Mouse (Mus musculus) adipocyte (in vitro differentiated cells): ENCODE measurements at regions not wholly inside any gene's neighbourhood (a gene's known extent, or its start where the extent isn't known, plus 50 kb on each side); places are given as distances from the start of the nearest gene placed in this dataset.

ENCODE experiments used
- DNase-seq: peaks from one replicate; pipeline ENCODE4 v3.0.0-alpha.2; 2016; ENCODE audit warnings: low spot score

DNA sequence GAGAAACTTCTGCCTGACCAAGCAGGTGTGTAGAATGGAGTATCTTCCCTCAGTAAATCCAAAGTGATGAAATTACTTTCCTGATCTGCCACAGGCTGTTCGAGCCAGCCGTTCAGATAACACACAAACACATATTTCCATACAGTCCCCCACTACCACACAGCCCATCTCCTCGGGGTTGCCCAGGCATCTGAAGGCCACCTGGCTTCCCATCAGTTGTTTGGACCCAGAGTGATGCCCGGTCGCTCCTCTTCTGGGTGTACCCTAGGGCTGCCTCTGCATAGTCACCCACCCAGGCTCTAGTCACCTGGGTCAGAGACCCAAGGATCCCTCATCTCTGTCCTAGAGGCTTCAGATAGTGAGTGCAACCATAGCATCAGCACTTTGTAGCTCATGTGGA lies 107.9 kb downstream of the CK137956 start:
- DNase-seq = no peak

DNA sequence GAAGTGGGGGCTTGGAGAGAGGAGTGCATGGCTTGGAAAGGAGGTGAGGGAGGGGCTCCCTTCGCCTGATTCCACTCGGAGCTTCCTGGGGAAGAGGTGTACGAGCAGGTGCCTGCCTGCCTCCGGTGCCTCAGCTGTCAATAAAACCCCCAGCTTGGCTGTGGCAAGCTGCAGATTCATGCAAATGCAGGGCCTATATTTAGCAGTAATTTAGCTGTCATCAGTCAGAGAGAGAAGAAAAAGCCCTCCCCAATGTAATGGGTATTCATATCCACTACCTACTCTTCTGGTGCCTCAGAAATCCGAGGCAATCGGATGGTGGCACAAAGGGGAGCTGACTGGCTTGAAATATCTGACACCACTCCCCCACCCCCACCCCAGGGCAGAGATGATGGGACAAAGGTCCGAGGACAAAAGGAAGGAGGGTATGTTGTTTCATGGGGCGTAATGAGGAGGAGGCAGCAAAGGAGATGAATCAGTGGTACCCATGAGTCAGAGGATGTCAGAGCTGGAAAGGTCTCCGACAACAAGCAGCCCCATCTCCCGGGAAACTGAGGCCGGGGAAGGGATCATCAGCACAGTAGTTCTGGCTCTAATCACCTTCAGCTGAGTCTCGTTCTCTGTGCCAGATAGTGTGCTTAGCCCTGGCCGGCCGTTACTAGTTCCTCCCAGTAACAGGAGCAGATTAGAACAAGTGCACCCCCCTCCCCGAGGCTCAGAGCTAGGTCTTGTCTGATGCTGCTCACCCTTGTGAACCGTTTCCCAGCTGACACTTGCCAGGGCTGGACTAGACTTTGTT lies 109.2 kb downstream of the CK137956 start:
- DNase-seq = no peak

DNA sequence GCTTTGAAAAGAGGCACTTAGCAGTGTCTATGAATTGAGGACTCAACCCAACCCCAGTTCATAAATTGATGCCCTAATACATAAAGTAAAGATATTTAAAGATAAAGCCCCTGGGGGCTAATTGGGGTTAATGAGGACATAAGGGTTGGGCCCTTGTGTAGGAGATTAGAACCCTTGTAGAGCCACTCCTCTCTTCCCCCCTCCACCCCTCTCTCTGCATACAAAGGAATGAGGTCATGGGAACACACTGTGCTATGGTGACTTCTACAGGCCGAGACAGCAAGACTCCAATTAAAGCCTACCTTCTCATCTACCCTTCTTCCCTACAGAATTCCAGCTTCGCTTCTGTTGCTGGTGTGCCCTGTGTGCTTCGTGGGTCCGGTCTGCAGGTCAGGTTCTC lies 110.5 kb downstream of the CK137956 start:
- no peak for DNase-seq

DNA sequence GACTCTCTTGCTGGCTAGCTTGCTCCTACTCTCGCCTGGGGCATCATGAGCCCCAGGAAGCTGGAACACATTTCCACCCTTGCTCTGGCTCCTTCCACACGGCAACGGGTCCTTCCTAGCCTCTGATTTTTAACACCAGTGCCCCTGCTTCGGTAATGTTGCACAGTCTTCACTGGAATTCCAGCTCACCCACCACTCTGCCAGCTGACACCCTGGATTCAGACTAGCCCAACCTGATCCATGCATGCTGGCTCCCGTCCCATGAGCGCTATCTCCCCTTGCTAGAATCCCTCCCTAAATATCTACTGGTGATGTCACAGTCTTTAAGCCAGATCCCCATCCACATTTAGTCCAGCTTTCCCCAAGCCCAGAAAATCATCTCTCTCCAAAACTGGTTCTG lies 111.2 kb downstream of the CK137956 start:
- no peak for DNase-seq

DNA sequence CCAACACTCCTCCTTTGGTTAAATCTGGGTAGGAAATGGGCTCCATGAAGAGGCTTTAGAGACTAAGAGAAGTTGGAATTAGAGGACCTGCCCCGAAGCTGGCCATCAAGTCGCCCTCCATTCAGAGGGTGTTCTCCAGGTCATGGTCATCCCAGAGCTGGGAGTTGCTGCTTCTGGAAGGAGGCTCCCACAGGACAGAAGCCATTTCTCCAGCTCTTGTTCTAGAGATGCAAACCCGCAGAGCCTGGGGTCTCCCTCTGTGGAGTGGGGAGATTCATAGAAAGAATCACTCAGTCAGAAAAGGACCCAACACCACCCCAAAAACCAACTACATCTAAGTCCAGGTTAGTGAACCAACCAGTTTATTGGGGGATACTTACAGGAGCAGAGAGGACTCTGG lies 112.2 kb downstream of the CK137956 start:
- no peak for DNase-seq

DNA sequence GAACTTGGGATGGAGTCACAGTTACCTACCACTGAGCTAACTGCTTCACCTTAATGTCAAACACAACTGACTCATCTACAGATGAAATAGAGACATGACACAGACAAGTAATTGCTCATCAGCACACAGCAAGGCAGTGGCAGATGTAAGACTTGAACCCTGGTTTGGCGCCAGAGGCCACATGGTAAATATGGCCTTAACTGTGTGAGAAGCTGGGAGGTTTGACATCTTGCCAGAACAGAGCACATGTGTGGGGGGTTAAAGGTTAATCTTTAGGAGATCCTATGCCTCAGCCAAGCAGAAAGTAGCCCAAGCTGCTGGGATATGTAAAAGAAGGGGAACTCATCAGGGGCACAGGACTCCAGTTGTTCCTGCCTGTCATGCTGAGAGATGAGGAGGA lies 114.9 kb downstream of the CK137956 start:
- DNase-seq = no peak

DNA sequence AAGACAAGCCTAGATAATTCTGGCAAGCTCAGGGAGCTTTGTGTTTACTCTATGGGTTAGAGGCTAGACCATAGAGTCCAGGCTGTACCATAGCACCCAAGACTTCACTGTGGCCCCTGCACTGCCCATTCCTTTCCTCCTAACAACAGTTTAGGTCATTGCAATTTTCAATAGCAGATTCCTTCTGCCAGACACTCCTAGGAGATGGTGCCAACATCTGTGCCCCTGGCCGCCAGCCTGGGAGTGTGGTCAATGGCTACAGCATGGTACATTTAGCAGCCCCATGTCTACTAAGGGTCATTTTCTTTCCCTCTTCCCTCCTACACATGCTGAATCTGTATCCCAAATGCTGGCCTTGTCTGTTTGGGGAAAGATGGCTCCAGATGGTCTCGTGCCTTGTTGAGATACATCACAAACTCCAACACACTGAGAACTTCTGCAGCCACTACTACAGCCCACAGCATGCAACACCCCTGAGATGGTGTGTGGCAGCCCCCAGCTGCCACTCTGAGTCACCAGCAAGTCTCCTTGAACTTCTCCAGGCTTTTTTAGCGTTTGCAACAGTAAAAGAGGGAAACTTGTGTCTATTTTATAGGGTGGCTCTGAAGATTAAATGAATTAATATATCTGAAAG lies 115.9 kb downstream of the CK137956 start:
- DNase-seq = no peak

DNA sequence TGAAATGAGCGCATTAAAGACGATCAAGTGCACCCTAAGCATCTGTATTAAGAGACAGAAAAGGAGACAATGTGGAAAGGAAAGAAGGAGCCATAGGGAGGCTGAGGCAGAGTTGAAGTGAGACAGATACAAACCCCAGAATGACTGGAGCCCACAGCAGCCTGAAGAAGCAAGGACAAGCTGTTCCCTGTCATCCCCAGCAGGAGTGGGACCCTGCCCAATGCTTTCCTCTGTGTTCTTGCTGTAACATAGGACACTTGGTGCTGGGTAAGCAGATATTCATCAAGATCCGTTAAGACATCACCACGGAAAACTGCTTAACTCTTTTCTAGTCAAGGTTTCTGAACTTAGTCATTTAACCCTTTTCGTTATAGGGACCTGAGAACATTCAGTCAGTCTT lies 121.4 kb downstream of the CK137956 start:
- no peak for DNase-seq

DNA sequence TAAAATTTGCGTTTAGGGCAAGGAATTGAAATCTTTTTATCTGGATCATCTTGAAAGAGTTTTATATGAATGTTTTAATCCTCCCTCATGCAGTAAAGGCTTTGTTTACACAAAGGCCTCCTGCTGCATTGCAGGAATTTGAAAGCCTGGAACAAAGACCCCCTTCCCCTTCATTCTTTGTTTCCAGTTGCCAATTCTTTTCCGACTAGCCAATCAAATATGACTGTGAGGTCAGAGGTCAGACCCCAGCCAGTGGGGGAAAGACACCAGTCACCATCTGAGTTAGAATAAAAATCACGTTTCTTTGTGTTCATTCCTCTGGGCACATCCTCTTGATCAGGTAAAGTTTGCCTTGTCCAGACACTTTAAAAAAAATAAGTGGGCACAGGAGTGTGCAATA lies 124.4 kb downstream of the CK137956 start:
- no peak for DNase-seq

DNA sequence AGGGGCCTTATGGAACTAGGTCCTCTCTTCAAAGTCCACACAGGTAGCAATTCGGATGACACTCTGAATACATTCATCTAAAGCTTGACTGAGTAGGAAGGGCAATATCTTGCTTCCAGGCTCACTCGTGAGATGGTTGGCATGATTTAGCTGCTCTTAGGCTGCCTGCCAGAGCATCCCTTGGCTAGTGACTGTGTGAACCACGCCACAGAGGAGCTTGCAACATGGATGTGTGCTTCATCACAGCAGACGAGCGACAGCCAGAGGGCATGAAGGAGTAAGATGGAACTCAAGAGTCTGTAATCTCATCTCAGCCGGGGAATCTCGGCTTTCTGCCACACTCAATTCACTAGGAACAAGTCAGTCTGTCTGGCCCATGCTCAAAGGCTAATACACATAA lies 127.3 kb downstream of the CK137956 start:
- no peak for DNase-seq

DNA sequence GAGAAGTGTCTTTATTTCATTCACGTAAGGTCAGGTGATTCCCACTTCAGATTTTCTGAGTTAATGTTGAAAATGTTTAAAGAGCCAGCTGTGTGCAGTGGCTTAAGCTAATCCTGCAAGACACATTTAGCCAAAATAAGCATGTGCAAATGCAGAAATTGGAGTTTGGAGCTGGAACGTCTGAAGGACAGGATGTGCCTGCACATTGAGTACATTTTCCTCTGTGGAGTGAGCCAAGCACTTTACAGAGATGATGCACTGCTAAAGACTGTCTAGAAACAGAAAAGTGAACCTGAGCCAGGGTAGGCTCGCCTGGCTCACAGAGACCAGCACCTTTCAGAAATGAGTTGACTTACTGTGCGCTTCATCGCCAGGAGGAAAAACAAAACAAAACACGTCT lies 137.1 kb downstream of the CK137956 start:
- DNase-seq = no peak

DNA sequence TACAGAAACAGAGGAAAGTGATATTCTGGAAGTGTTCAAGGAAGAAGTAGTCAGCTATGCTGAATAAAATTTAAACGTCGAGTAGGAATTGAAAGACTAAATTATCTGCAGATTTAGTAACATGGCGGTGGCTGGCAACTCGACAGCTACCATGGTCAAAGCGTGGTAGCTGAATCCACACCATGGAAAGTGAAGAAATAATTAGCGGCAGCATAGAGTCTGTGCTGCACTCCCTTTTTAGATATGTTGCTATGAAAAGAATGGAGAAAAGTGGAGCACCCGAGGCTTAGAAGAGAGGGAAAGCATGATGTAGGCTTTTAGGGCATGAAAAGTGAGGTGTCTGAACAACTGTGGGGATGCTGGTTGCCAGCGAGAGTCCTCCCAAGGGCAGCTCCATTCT lies 143.8 kb downstream of the CK137956 start:
- DNase-seq = no peak

DNA sequence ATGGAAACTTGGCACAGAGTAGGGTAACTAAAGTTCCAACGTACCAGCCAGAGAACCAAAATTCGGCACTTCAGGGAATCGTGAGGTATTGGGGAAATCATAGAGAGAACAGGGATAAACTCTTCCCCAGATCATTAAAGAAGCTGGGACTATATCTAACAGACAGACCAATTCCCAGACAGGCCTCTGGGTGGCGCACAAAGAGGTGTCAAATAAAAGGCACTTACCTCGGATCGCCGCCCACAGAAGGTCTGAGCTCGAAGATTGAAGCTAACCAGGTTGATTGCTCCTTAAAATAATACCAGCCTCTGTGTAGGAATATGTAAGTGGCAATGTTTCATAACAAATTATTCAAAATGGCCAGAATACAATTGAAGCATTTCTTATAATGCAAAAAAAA lies 151.2 kb downstream of the CK137956 start:
- no peak for DNase-seq

DNA sequence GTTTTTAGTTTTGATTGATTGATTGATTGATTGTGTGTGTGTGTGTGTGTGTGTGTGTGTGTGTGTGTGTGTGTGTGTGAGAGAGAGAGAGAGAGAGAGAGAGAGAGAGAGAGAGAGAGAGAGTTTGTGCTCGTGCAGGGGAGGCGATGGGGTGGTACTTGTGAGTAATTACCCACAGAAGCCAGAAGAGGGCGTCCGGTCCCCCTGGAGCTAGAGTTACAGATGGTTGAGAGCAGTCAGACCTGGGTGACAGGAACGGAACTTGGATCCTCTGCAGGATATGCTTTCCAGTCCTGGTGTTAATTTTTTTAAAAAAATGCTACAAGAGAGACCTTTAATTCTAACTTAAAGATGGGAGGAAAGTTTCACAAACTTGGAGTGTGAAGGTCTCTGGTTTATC lies 151.7 kb downstream of the CK137956 start:
- DNase-seq = no peak

DNA sequence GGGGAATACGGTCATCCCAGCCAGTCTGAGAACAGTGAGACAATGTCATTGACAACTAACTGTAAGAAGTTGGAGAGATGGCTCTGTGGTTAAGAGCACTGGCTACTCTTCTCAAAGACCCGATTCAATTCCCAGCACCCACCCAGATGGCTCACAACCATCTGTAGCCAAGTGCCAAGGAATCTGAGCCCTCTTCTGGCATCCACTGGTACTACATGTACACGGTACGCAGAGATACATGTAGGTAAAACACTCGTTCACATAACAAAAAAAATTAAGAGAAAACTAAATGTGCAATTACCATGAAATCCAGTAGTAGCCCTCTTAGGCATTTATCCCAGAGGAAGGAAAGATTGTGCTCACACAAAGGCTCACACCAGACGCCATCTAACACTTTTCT lies 156.1 kb downstream of the CK137956 start:
- DNase-seq = no peak

DNA sequence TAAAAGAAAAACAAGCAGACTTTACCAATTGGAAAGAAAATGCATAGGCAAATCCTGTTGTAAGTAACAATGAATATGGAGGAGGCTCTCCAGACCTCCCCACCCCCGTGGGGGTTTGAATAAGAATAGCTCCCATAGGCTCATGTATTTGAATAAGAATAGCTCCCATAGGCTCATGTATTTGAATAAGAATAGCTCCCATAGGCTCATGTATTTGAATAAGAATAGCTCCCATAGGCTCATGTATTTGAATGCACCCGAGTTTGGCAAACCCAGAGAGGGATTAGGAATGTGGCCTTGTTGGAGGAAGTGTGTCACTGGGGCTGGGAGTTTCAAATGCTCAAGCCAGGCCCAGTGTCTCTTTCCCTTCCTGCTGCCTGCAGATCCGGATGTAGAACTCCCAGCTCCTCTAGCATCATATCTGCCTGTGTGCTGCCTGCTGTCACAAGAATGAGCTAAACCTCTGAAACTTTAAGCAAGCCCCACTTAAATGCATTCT lies 158.7 kb downstream of the CK137956 start:
- DNase-seq = no peak

DNA sequence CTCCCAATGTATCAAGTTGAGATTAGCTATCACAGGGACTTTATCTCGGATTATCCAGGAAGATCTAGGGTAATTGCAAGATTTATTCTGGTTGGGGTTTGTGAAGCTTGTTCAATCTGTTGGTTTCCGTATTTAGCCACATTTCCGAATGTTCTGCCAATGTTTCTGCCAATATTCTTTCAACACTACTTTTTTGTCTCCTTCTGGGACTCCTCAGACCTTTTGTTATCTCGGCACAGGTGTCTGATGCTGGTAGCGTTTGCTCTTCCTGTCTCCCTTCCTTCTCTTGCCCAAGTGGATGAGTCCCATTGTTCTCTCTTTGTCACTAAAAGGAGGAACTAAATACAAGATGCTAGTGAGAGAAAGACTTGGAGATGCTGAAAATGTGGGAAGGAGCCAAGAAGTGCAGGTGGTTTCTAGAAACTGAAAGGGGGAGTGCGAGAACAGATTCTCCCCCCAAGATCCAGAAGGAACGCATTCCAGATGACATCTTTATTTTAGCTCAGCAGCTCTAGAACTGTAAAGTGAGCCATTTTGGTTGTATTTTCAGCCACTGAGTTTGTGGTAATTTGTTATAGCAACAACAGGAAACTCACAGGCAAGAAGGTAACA lies 159.7 kb downstream of the CK137956 start:
- no peak for DNase-seq

DNA sequence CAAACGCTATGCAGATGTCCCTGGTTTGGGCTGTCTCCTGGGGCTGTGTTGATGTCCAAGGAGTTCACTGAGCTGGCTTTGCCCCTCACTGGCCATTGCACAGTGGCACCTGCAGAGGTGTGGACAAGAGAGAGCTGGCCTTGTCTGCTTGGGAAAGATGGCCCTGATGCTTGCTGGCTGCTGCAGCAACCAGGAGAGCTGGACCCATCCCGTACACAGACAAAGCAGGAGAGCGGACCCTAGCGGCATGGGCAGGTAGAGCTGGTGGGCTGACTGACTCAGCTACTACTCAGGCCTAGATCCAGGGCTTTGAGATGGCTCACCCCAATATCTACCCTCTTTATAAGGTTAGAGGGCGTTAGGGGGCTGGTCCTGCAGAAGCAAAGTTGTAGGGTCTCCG lies 161.7 kb downstream of the CK137956 start:
- DNase-seq = no peak

DNA sequence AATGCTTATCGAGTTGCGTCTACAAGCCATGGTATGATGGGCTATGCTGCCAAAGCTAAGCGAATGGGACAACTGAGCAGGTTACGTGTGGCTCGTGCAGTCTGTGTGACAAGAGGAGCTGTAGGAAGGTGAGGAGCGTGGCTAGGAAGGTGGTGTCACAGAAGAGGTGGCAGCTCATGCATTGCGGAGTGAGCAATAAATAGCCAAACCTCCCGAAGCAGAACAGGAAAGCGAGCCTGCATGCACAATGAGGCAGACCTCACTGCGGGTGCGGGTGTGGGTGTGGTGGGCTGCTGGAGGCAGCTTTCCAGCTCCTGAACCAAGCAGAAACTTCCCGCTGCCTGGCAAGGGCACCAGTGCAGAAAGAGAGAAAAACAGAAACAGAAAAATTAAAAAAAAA lies 181.5 kb downstream of the CK137956 start:
- no peak for DNase-seq

DNA sequence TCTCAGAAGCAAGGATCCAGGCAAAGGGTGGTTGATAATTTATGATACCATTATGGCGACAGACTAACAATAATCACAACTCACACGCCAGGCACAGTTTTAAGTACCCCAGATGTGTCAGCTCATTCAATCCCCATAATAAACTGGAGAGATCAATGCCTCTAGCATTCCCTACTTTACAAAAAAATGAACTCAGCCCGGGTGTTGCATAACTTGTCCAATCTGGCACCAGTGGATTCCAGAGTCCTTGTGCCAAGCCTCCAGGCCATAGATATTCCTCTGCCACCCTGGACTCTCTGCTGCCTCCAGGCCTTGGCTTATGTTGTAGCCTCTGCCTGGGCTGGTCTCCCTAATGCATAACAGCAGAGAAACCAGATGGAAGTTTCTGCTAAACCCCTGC lies 185.0 kb downstream of the CK137956 start:
- no peak for DNase-seq

DNA sequence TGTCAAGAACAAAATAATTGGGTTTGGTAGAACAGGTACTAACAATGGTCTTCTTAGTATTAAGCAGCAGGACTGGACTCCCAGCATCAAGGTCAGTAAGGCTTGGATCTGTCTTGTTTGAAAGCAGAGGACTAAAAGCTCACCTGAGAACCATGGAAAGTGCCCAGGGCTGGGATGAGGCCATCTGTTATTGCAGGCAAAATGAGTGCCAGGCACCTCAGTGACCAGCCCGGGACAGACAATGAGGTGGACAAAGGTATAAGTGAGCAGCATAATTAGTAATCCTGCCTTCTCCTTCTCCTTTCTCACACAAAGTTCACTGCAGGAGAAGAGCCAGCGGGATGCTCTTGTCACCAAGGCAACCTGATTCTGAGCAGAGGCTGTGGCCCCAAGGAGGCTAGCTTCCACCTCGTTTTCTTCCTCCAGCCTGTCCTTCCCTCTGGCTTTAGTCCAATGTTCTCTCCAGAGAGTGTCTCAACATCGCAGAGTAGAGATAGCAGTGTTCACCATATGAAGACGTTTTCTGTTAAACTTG lies 198.7 kb downstream of the CK137956 start:
- no peak for DNase-seq

DNA sequence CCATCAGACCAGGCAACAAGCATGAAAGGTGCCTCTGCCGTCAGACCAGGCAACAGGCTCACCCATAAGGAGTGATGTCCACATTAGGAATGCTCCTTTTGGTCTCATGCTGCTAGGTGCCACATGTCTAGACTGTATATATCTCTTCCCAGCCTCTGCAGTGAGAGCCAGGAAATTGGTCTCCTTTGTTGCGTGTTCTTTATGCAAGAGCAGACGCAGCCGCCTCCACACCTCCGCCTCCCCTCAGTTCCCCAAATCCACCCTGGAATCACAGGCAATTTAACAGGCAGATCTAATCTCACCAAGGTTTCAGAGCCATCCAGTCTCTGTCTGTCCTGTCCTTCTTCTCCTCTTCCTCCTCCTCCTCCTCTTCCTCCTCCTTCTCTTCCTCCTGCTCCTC lies 207.0 kb downstream of the CK137956 start:
- DNase-seq = no peak

DNA sequence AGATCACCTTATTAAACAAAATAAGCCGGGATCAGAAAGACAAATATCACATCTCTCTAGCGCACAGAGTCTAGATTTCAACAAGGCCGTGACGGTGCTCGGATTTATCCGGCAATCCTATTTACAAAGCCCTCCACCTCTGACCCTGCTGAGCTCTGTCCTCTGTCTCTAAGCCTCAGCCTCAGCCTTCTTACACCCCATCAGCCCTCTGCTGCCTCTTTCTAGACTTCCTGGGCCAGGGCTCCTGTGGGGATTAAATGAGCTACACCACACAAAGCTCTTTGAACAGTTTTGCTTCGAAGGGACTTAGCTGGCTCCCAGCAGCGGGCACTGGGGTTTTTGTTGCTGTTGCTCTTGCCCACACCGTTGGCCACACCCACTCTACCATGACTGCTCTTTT lies 211.8 kb downstream of the CK137956 start:
- DNase-seq = no peak
